Mouse (Mus musculus) thymus, adult 2 months (tissue): Measurements from ENCODE around the gene Dlec1. TPM values are rescaled to one million over a fixed set of nuclear protein-coding genes. Genes with fewer than 3 reads are reported as not detected.
A peak's percentile ranks its signal among the peaks of the same experiment; 100 is the strongest.

ENCODE experiments used
- DNase-seq: peaks from one replicate; pipeline ENCODE4 v3.0.0; 2021
- H3K27ac ChIP-seq: fragments of 200-500 bp; 2 replicates; pipeline ENCODE4 v1.5.1; 2012; ENCODE audit warnings: low read length, control low read depth; ENCODE audit not compliant: control insufficient read depth, insufficient read depth
- H3K27me3 ChIP-seq: fragments of 200-500 bp; 2 replicates; pipeline ENCODE4 v1.6.1; 2012; ENCODE audit warnings: mild to moderate bottlenecking, low read length, moderate library complexity, mixed read lengths; ENCODE audit not compliant: control insufficient read depth, insufficient read depth
- H3K36me3 ChIP-seq: fragments of 200-500 bp; 2 replicates; pipeline ENCODE4 v1.6.1; 2012; ENCODE audit warnings: mild to moderate bottlenecking, low read length, moderate library complexity; ENCODE audit not compliant: control insufficient read depth, insufficient read depth
- H3K4me1 ChIP-seq: fragments of 200-500 bp; replicated peaks from 2 replicates; pipeline ENCODE4 v1.6.1; 2012; ENCODE audit warnings: low read length; ENCODE audit not compliant: control insufficient read depth, insufficient read depth
- H3K4me3 ChIP-seq: fragments of 200-500 bp; 2 replicates; pipeline ENCODE4 v1.5.1; 2012; ENCODE audit warnings: mild to moderate bottlenecking, low read length, control low read depth, moderate library complexity; ENCODE audit not compliant: control insufficient read depth, insufficient read depth
- CTCF ChIP-seq: fragments of 200-500 bp; IDR thresholded peaks from 2 replicates; pipeline ENCODE4 v1.5.1; 2012; ENCODE audit warnings: mild to moderate bottlenecking, control low read depth, low read length, moderate library complexity, borderline replicate concordance; ENCODE audit not compliant: control insufficient read depth, poor library complexity, insufficient read depth; ENCODE audit errors: extremely low read depth
- POLR2A ChIP-seq: fragments of 200-500 bp; IDR thresholded peaks from 2 replicates; pipeline ENCODE4 v1.6.1; 2012; ENCODE audit warnings: mild to moderate bottlenecking, low read length, control low read depth, moderate library complexity; ENCODE audit not compliant: control insufficient read depth, poor library complexity, insufficient read depth; ENCODE audit errors: extremely low read depth
- WGBS: fragments of 180-500 bp; shearing (Covaris S2); methylation state at CpG from one replicate; pipeline ENCODE4 v1.1.7; 2018; 5-methylcytosine and 5-hydroxymethylcytosine counted together
- polyA plus RNA-seq: library from polyadenylated mRNA; depleted of rRNA; stranded (reverse); fragments of >200 nt; gene quantifications from 2 replicates; pipeline ENCODE4 v1.2.3, GENCODE M21; 2012

The Dlec1 gene
- polyA plus RNA-seq, 1 experiment = 0.73 TPM

GRCm38 (mm10) chr9:119094462-119095109, 7.7 kb upstream of the Dlec1 start:
- Histone ChIP-seq H3K4me3 (no peak overlapping the region), H3K36me3 (no peaks in the 10 kb centered on the region), H3K27ac (no peak overlapping the region), H3K27me3 (peaks cover 8% of the 10 kb centered on the region; the same call in 1 of the 2 replicates), H3K4me1 (no peaks in the 10 kb centered on the region)
- WGBS = 82% methylated on average over 13 of the region's 13 CpGs
- TF ChIP-seq CTCF (no peak), POLR2A (no peak)
- no peak for DNase-seq

- Histone ChIP-seq H3K36me3 (no peaks in the 10 kb centered on the region), H3K27me3 (no peaks in the 10 kb centered on the region), H3K4me1 (peaks cover 19% of the 10 kb centered on the region), H3K27ac (no peak overlapping the region), H3K4me3 (no peak overlapping the region)
- TF ChIP-seq CTCF = no peak
- TF ChIP-seq POLR2A = no peak
- DNase-seq = peak; percentile 16
- 29% methylated on average over 15 of the region's 15 CpGs for WGBS
These were observed 1.9 kb upstream of the Dlec1 start for GRCm38 (mm10) chr9:119100177-119100898.

DNA sequence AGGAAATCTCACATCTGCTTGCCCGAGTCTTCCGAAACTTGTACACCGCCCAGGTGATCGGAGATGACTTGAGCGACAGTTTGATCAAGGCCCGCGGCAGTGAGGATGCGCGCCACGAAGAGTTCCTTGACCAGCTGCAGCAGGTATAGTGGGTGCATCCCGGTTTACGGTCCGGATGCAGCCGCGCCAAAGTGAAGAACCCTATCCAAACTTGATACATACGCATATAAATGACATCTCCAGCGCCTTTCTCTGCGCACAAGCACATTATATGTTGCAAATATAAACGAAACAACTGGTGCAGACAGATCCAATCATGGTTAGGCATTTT, 470 bp downstream of the Dlec1 start:
- H3K36me3 ChIP-seq = no peaks in the 10 kb centered on the region
- no peak overlapping the region for H3K27ac ChIP-seq

GRCm38 (mm10) chr9:119107566-119107965, 5.3 kb downstream of the Dlec1 start:
- WGBS = 92% methylated on average over 4 of the region's 4 CpGs
- peak; percentile 14 for DNase-seq
- Histone ChIP-seq H3K27me3 (no peaks in the 10 kb centered on the region), H3K4me1 (peaks cover 6% of the 10 kb centered on the region), H3K4me3 (no peak overlapping the region), H3K36me3 (no peaks in the 10 kb centered on the region), H3K27ac (no peak overlapping the region)
- TF ChIP-seq CTCF = no peak
- no peak for TF ChIP-seq POLR2A

More for the DNA sequence above, 470 bp downstream of the Dlec1 start:
- Histone ChIP-seq H3K4me3 (peak overlapping the region; percentile 68), H3K27me3 (no peaks in the 10 kb centered on the region), H3K4me1 (peaks cover 19% of the 10 kb centered on the region)
- DNase-seq = no peak
- TF ChIP-seq CTCF = no peak
- no peak for TF ChIP-seq POLR2A
- 2% methylated on average over 19 of the region's 19 CpGs for WGBS

GRCm38 (mm10) chr9:119109685-119110353, 7.5 kb downstream of the Dlec1 start:
- TF ChIP-seq POLR2A = no peak
- no peak for TF ChIP-seq CTCF
- DNase-seq = no peak
- Histone ChIP-seq H3K27me3 (no peaks in the 10 kb centered on the region), H3K36me3 (no peaks in the 10 kb centered on the region), H3K4me1 (no peaks in the 10 kb centered on the region), H3K4me3 (no peak overlapping the region), H3K27ac (no peak overlapping the region)
- 82% methylated on average over 12 of the region's 12 CpGs for WGBS

GRCm38 (mm10) chr9:119110640-119111039, 8.4 kb downstream of the Dlec1 start:
- TF ChIP-seq POLR2A = no peak
- no peak for TF ChIP-seq CTCF

More at GRCm38 (mm10) chr9:119110640-119111039, 8.4 kb downstream of the Dlec1 start:
- DNase-seq = no peak
- no peaks in the 10 kb centered on the region for H3K4me1 ChIP-seq
- H3K4me3 ChIP-seq = no peak overlapping the region
- WGBS = 89% methylated on average over 3 of the region's 3 CpGs
- no peaks in the 10 kb centered on the region for H3K27me3 ChIP-seq
- H3K36me3 ChIP-seq = no peaks in the 10 kb centered on the region
- no peak overlapping the region for H3K27ac ChIP-seq
